Mouse (Mus musculus): Measurements from ENCODE around the gene Gse1.

GRCm38 (mm10) chr8:120482015-120482689 is 253.9 kb downstream of the Gse1 start:
- TF ChIP-seq POLR2A (IDR thresholded peaks at IDR 0.05; ENCODE audit: borderline replicate concordance, control insufficient read depth, low read depth, low read length) (no peak), CTCF (IDR thresholded peaks at IDR 0.05; ENCODE audit: control insufficient read depth, insufficient read depth, low read length) (no peak)
